Mouse (Mus musculus) heart, postnatal 10 days (tissue): ENCODE measurements around the gene Fanci. TPM values are rescaled to one million over a fixed set of nuclear protein-coding genes. Genes with fewer than 3 reads are reported as not detected.
A peak's percentile ranks its signal among the peaks of the same experiment; 100 is the strongest.

Source experiments
- DNase-seq, 2 experiments: peaks; one replicate each; pipeline ENCODE4 v3.0.0; 2021
- intact Hi-C: fragments of 180-260 bp; cut with DNase I; formaldehyde crosslinking; loops from one replicate; pipeline ENCODE4 v1.15.1; 2025
- total RNA-seq, 2 experiments: library from RNA; stranded (reverse); gene quantifications; 2 replicates each; pipeline ENCODE4 v1.2.3; 2021

Fanci gene
- total RNA-seq, 2 experiments from 2014 or later = 2.3 to 2.4 TPM

DNA sequence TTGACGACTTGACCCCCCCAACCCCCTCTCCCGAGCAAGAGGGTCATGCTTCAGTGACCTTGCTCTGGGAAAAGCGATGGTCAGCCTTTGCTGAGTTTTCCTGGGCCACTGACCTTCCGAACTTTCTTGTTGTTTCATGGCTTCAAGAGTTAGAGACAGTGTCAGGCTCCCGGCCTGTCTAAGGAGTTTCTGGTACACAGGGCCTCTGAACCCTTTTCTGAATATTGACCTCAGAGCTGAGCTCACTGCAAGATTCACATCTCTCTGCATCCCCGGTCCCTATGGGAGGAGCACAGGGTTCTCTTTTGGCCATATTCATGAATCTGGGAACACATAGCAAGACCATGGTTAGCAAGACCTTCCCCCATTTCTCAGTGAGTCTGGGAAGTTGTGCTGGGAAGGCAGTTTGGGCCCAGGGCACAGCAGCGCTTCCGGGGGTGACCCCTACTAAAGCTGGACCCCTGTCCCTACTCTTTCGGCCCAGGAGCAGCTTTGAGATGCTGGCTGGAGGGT lies 105.1 kb downstream of the Fanci start:
- intact Hi-C loops = loop anchor here (1.0 to 5.0 kb wide), 4 partner anchors 38 to 230 kb away; no protein-coding TSS in a partner anchor
- no peak for DNase-seq

DNA sequence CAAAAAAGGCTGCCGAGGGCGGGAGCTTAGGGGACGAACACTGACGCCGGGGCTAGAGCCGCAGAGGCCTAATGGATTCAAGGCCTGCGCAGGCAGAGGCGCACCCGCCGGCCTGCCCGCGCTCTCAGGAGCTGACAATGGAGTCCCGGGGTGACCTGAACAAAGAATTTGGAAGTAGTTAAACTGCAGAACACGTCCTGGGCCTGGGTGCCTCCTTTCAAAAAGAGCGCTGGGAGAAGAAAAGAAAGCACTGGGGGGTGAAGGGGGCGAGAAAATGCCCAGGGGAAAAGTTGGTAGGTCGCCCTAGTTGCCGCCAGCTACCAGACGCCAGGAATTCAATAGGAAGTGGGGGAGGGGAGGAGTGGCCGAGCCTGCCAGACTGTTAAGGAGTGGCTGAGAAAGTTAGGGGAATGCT lies 106.0 kb downstream of the Fanci start:
- DNase-seq = no peak
- intact Hi-C loops = loop anchor here (5.0 kb wide), 2 partner anchors 150 to 230 kb away; no protein-coding TSS in a partner anchor

DNA sequence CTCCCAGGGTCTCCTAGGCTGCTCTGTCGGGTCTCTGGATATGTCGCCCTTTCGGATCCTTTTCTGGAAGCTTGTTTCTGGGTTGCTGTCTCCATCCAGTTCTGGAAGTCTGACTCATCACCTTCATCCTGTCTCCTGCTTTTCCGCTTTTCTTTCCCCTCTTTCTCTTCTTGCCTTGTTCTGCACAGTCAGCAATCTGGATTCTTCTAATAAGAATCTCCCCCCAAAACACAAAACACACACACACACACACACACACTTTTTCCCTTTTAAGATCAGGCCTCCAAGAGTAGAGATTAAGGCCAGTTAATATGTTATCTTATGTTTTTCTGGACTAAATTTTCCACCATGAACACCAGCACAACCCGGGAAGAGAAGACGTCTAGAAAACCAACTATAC lies 106.6 kb downstream of the Fanci start:
- no peak for DNase-seq
- intact Hi-C loops = loop anchor here (5.0 kb wide), 2 partner anchors 149 to 229 kb away; no protein-coding TSS in a partner anchor

DNA sequence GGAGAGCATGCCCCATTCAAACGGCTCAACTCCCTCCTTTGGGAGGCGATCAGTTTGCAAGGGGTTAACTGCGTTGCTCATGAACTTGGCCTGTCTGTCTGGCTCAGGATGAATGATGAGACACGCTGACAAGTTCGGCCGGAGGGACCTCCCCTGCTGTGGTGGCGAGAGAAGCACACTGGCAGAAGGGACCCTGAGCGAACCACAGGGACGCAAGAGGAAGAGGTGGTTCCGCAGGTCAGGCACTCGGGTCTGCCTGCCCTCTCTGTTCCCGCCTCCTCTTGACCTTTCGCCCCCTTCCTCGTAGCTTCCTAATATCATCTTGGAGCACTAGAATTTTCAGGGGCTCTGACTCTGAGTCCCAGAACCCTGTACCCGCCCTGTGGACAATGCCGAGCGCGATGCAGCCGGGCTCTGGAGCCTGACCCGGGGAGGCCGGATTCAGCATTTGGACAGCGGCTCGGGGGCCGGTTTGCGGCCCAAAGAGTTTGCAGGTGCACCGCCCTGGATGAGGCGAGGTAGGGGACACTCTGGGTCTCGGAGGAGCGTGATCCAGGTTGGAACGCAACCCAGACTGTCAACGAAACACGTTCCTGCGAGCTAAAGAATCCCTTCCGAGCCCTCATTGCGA lies 107.4 kb downstream of the Fanci start:
- intact Hi-C loops = loop anchor here (5.0 kb wide), 2 partner anchors 148 to 228 kb away; no protein-coding TSS in a partner anchor

More for the DNA sequence above, 107.4 kb downstream of the Fanci start:
- DNase-seq = peak; percentile 55 to 64

Other genes with a start within 250 kb of the Fanci start
- gene Mfge8, start 242.9 kb upstream of the Fanci start, total RNA-seq = 100 to 1,000 TPM; 197 to 202 TPM
- 10 to 100 TPM; 40.0 to 45.2 TPM for gene Abhd2, start 118.7 kb upstream of the Fanci start, total RNA-seq
- not detected for gene Rlbp1, start 4.9 kb upstream of the Fanci start, total RNA-seq
- 10 to 100 TPM; 54.5 to 64.5 TPM for gene Polg, start 74.4 kb downstream of the Fanci start, total RNA-seq
- gene Rhcg, start 225.7 kb downstream of the Fanci start, total RNA-seq = under 1 TPM in 1 of 2 experiments, not detected in 1; 0.26 TPM